Mouse (Mus musculus) forebrain, embryonic 10.5 days (tissue): ENCODE data around the gene Parn. TPM values are rescaled to one million over a fixed set of nuclear protein-coding genes. Genes with fewer than 3 reads are reported as not detected.

Experiments
- DNase-seq: peaks from one replicate; pipeline ENCODE4 v3.0.0-alpha.2; 2017; ENCODE audit warnings: low spot score; ENCODE audit errors: extremely low spot score
- H3K27ac ChIP-seq: fragments of 300-500 bp; sonication (generic); 2 replicates; pipeline ENCODE4 v1.5.1; 2016; ENCODE audit warnings: mild to moderate bottlenecking
- H3K27me3 ChIP-seq: fragments of 300-500 bp; sonication (generic); 2 replicates; pipeline ENCODE4 v1.6.1; 2016; ENCODE audit warnings: mild to moderate bottlenecking; ENCODE audit not compliant: poor library complexity, severe bottlenecking
- H3K36me3 ChIP-seq: fragments of 300-500 bp; sonication (generic); replicated peaks from 2 replicates; pipeline ENCODE4 v1.6.1; 2016; ENCODE audit warnings: mild to moderate bottlenecking, moderate library complexity
- H3K4me1 ChIP-seq: fragments of 300-500 bp; sonication (generic); 2 replicates; pipeline ENCODE4 v1.6.1; 2016
- H3K4me3 ChIP-seq: fragments of 300-500 bp; sonication (generic); 2 replicates; pipeline ENCODE4 v1.5.1; 2016; ENCODE audit warnings: mild to moderate bottlenecking, moderate library complexity
- H3K9me3 ChIP-seq: fragments of 300-500 bp; sonication (generic); 2 replicates; pipeline ENCODE4 v1.6.1; 2016; ENCODE audit warnings: mild to moderate bottlenecking, moderate library complexity
- WGBS: fragments of 180-500 bp; shearing (Covaris S2); methylation state at CpG from one replicate; pipeline ENCODE4 v1.1.7; 2016; 5-methylcytosine and 5-hydroxymethylcytosine counted together
- polyA plus RNA-seq: library from polyadenylated mRNA; unstranded; fragments of >200 nt; fragmentation: Nextera tagmentation; extraction: Ambion mirVana; gene quantifications from 2 replicates; pipeline ENCODE4 v1.2.1, GENCODE M21; 2016

Gene Parn
- polyA plus RNA-seq, 1 experiment from 2014 or later: 46.4 TPM

DNA sequence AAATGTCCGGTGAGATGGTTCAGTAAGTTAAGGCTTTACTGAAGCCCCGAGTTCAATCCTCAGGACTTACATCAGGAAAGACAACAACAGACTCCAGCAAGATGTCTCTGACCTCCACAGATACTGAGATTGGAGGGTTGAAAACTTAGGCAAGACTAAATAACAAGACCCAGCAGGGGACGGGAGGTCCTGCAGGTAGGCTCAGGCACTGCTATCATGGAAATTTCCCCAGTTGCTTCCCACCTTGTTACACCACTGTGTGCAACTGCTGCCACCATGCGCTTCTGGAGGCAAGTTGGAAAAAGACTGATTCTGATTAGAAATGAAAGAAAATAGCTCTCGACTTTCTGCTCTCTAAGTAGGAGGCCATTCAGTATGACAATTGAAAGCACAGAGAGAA, 55.4 kb downstream of the Parn start:
- H3K9me3 ChIP-seq: no peaks in the 10 kb centered on the region
- no peak overlapping the region for H3K4me3 ChIP-seq
- no peak for DNase-seq
- H3K4me1 ChIP-seq: peaks cover 13% of the 10 kb centered on the region
- 85% methylated on average over 5 of the region's 5 CpGs for WGBS
- no peak overlapping the region for H3K27ac ChIP-seq
- H3K27me3 ChIP-seq: peaks cover 23% of the 10 kb centered on the region; the same call in 1 of the 2 replicates
- H3K36me3 ChIP-seq: peaks cover 17% of the 10 kb centered on the region

GRCm38 (mm10) chr16:13612058-13612457, 55.9 kb downstream of the Parn start:
- Histone ChIP-seq H3K36me3 (peaks cover 17% of the 10 kb centered on the region), H3K4me1 (peaks cover 13% of the 10 kb centered on the region), H3K4me3 (no peak overlapping the region), H3K9me3 (no peaks in the 10 kb centered on the region), H3K27me3 (peaks cover 23% of the 10 kb centered on the region; the same call in 1 of the 2 replicates), H3K27ac (no peak overlapping the region)
- 94% methylated on average over 6 of the region's 6 CpGs for WGBS
- no peak for DNase-seq

DNA sequence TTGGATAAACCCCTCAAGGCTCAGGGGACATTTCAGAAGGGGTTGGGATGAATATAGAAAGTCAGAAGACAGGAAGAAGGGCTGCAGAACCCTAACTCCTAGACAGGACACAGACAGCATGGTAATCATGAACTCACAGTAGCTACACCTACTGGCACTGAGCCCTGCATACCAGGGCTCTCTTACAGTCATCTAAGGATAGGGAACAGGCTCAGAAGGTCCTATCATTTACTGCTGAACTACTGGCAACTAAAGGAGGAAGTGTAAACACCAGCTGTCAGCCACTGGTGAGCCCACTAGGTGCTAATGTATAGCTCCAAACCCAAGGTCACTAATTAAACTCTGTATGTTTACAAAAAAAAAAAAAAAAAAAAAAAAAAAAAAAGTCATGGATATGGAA, 56.6 kb downstream of the Parn start:
- peaks cover 13% of the 10 kb centered on the region for H3K4me1 ChIP-seq
- H3K27me3 ChIP-seq: peaks cover 26% of the 10 kb centered on the region
- H3K27ac ChIP-seq: no peak overlapping the region
- no peak overlapping the region for H3K4me3 ChIP-seq
- no peak for DNase-seq
- no peaks in the 10 kb centered on the region for H3K9me3 ChIP-seq
- peaks cover 12% of the 10 kb centered on the region for H3K36me3 ChIP-seq

DNA sequence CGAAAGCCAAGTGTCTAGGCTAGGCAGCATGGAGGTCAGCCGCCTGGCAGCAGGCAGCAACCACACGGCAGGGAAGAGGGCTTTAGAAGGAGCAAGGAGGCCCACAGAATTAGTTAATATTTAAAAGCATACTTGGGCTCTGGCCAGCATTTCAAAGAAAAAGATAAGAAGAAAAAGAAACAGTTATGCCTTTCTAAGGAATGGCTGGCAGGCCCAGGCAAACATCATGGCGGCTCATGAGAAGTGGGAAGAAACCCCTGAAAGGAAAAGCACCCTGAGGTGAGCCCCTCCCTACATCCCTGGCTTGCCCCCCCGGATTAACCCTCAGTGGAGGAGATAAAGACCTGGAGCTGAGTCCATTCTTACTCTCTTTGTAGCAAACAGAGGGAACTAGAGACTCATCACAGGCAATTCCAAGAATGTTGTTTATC, 57.0 kb downstream of the Parn start:
- Histone ChIP-seq H3K27ac (no peak overlapping the region), H3K4me3 (no peak overlapping the region), H3K36me3 (peaks cover 17% of the 10 kb centered on the region), H3K27me3 (peaks cover 30% of the 10 kb centered on the region), H3K4me1 (peaks cover 13% of the 10 kb centered on the region), H3K9me3 (no peaks in the 10 kb centered on the region)
- WGBS: 80% methylated on average over 5 of the region's 5 CpGs
- no peak for DNase-seq

DNA sequence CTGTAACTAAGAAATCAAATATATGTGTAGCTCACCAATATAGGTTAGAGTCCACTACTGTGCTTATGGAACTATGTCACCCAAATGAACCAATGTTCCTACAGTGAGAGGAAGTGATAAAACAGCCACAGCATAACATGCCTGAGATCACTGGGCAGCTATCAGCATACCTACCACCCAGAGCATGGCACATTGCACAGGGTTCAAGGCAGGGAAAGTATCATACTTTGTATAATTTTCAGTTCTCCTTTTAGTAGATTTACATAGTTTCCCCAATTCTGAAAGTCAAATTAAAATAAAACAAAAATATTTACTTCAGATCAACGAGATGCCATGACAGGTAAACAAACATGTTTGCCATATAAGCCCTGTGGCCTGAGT, 59.3 kb downstream of the Parn start:
- H3K4me1 ChIP-seq: peaks cover 9% of the 10 kb centered on the region
- no peak overlapping the region for H3K4me3 ChIP-seq
- H3K27me3 ChIP-seq: peaks cover 35% of the 10 kb centered on the region
- H3K27ac ChIP-seq: no peak overlapping the region
- 93% methylated on average over 1 of the region's 1 CpGs for WGBS
- no peaks in the 10 kb centered on the region for H3K9me3 ChIP-seq
- peaks cover 25% of the 10 kb centered on the region for H3K36me3 ChIP-seq
- no peak for DNase-seq

DNA sequence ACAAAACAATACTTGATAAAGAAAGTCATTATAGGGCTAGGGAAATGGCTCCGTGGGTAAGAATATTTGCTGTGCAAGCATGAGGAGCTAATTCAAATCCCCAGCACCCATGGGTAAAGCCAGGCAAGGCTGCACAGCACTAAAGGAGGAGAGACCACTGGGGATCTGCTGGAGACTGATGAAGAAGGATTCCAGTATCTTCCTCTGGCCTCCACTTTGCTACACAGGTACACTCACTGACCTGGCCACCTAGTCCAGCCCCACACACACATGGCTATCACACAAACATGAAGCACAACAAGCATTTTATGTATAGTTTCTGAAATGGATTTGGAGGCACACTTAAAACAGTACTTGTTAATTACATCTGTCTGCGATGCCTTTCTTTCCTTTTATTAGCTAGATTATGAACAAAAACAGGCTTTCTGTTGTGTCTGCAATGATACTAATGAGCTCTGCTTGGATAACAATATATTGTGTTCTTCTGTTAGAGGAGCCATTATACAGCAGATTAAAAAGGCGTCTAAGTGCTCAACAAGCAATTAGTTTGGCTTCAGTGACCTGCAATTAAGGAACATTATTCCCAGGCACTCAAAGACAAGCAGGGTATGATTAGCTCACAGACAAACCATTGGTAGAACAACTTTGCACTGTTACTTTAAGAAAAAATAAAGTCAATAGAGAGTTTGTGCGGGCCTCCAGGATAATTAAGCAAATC, 59.8 kb downstream of the Parn start:
- H3K27me3 ChIP-seq: peaks cover 35% of the 10 kb centered on the region
- H3K36me3 ChIP-seq: peaks cover 29% of the 10 kb centered on the region
- H3K27ac ChIP-seq: no peak overlapping the region
- H3K4me3 ChIP-seq: no peak overlapping the region
- no peak for DNase-seq
- 57% methylated on average over 4 of the region's 4 CpGs for WGBS
- peaks cover 9% of the 10 kb centered on the region for H3K4me1 ChIP-seq
- H3K9me3 ChIP-seq: no peaks in the 10 kb centered on the region

GRCm38 (mm10) chr16:13602779-13603178, 65.2 kb downstream of the Parn start:
- H3K4me3 ChIP-seq: no peak overlapping the region
- H3K4me1 ChIP-seq: no peaks in the 10 kb centered on the region
- peaks cover 12% of the 10 kb centered on the region for H3K27me3 ChIP-seq
- DNase-seq: no peak
- no peaks in the 10 kb centered on the region for H3K9me3 ChIP-seq
- WGBS: 93% methylated on average over 1 of the region's 1 CpGs
- H3K36me3 ChIP-seq: peaks cover 58% of the 10 kb centered on the region
- no peak overlapping the region for H3K27ac ChIP-seq

DNA sequence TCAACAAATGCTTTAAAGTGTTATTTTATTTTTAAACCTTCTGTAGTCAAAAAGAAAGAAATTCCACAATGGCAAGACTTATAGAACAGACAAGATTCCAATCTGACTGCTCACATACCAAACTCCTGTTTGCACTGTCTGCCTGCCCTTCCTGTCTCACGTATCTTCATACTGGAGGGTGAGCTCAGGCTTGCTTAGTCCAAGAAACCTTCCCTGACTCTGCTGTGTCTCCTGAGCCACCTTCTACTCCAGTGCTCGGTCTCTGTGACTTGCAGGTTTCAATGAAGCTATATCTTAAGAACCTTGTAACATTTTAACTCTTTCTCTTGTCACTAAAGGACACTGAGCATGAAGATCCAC, 78.9 kb downstream of the Parn start:
- 88% methylated on average over 2 of the region's 2 CpGs for WGBS
- no peak overlapping the region for H3K27ac ChIP-seq
- H3K36me3 ChIP-seq: peaks cover 28% of the 10 kb centered on the region
- H3K27me3 ChIP-seq: no peaks in the 10 kb centered on the region
- no peaks in the 10 kb centered on the region for H3K4me1 ChIP-seq
- DNase-seq: no peak
- H3K4me3 ChIP-seq: no peak overlapping the region
- no peaks in the 10 kb centered on the region for H3K9me3 ChIP-seq

DNA sequence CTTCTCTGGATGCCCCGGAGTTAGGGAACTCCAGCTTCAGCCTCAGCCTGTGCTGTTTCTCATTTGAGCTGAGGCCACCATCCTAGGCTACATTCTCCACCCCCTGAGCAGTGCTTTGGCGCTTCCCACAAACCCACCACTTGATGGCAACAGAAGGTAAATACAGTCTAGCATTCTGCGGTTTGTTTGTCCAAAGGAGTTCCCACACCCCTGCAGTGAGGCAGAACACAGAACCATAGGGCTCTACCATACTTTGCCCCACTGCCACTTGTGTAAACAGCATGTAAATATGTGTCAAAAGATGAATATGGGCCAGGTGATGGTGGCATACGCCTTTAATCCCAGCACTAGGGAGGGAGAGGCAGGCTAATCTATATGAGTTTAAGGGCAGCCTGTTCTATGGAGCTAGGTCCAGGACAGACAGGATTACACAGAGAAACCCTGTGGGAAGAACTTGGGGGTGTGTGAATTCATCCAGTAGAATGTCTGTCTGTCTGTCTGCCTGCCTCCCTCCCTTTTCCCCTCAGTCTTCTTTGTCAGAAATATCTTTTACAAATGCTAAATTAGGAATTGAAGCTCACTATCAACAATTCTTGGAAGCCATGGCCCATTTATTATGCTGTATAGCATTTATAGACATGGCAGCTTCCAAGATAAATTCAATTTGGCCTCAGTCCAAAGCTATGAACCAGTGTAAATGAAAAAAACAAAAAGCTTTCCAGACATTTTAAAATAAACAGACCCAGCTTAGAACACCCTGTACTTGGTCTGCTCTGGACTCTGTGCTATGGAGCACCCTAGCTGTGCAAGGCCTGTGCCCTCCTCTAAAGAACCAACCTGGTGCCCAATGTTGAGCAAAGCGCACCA, 79.6 kb downstream of the Parn start:
- Histone ChIP-seq H3K4me1 (no peaks in the 10 kb centered on the region), H3K36me3 (peaks cover 22% of the 10 kb centered on the region)
- DNase-seq: no peak

GRCm38 (mm10) chr16:13585234-13585633, 82.7 kb downstream of the Parn start:
- Histone ChIP-seq H3K9me3 (no peaks in the 10 kb centered on the region), H3K27me3 (no peaks in the 10 kb centered on the region), H3K36me3 (peaks cover 6% of the 10 kb centered on the region; the same call in 1 of the 2 replicates), H3K27ac (no peak overlapping the region), H3K4me1 (0 out of 2 replicates have a peak, but pooled peaks cover under 1% of the 10 kb centered on the region), H3K4me3 (no peak overlapping the region)
- WGBS: 89% methylated on average over 9 of the region's 9 CpGs
- no peak for DNase-seq

More for the DNA sequence above, 79.6 kb downstream of the Parn start:
- no peaks in the 10 kb centered on the region for H3K9me3 ChIP-seq
- 82% methylated on average over 5 of the region's 5 CpGs for WGBS
- H3K27me3 ChIP-seq: no peaks in the 10 kb centered on the region
- H3K27ac ChIP-seq: no peak overlapping the region
- H3K4me3 ChIP-seq: no peak overlapping the region

GRCm38 (mm10) chr16:13580784-13581183, 87.2 kb downstream of the Parn start:
- H3K4me1 ChIP-seq: peaks cover 10% of the 10 kb centered on the region
- peaks cover 6% of the 10 kb centered on the region; the same call in 1 of the 2 replicates for H3K36me3 ChIP-seq
- no peaks in the 10 kb centered on the region for H3K27me3 ChIP-seq
- H3K9me3 ChIP-seq: no peaks in the 10 kb centered on the region
- no peak for DNase-seq
- H3K4me3 ChIP-seq: no peak overlapping the region
- 94% methylated on average over 3 of the region's 3 CpGs for WGBS
- no peak overlapping the region for H3K27ac ChIP-seq

- peaks cover 10% of the 10 kb centered on the region for H3K4me1 ChIP-seq
- no peak overlapping the region for H3K4me3 ChIP-seq
- WGBS: 91% methylated on average over 1 of the region's 1 CpGs
- DNase-seq: no peak
- H3K36me3 ChIP-seq: peaks cover 3% of the 10 kb centered on the region; the same call in 1 of the 2 replicates
- no peaks in the 10 kb centered on the region for H3K27me3 ChIP-seq
- no peaks in the 10 kb centered on the region for H3K9me3 ChIP-seq
- H3K27ac ChIP-seq: no peak overlapping the region
Observed at GRCm38 (mm10) chr16:13580016-13580415, 88.0 kb downstream of the Parn start.

- H3K9me3 ChIP-seq: no peaks in the 10 kb centered on the region
- no peak for DNase-seq
- 83% methylated on average over 4 of the region's 4 CpGs for WGBS
- H3K4me3 ChIP-seq: no peak overlapping the region
- H3K27ac ChIP-seq: no peak overlapping the region
- no peaks in the 10 kb centered on the region for H3K36me3 ChIP-seq
- H3K27me3 ChIP-seq: no peaks in the 10 kb centered on the region
- peaks cover 10% of the 10 kb centered on the region for H3K4me1 ChIP-seq
Observed at GRCm38 (mm10) chr16:13575306-13575705, 92.7 kb downstream of the Parn start.
